Mouse (Mus musculus) limb, embryonic 15.5 days (tissue): ENCODE results near the gene Itga6. TPM values are rescaled to one million over a fixed set of nuclear protein-coding genes. Genes with fewer than 3 reads are reported as not detected.

Experiments
- ATAC-seq: fragments of 200-750 bp; cut with Nextera tagmentation; 2 replicates; pipeline ENCODE4 v1.8.0; 2017; ENCODE audit warnings: low read depth, moderate TSS enrichment; ENCODE audit not compliant: insufficient number of reproducible peaks, low FRiP score, low TSS enrichment
- H3K27ac ChIP-seq: fragments of 300-500 bp; sonication (generic); 2 replicates; pipeline ENCODE4 v1.5.1; 2015; ENCODE audit warnings: moderate library complexity, mild to moderate bottlenecking, inconsistent platforms
- H3K27me3 ChIP-seq: fragments of 300-500 bp; sonication (generic); 2 replicates; pipeline ENCODE4 v1.6.1; 2015; ENCODE audit warnings: inconsistent platforms
- H3K36me3 ChIP-seq: fragments of 300-500 bp; sonication (generic); 2 replicates; pipeline ENCODE4 v1.6.1; 2015; ENCODE audit warnings: inconsistent platforms
- H3K4me1 ChIP-seq: fragments of 300-500 bp; sonication (generic); 2 replicates; pipeline ENCODE4 v1.6.1; 2015; ENCODE audit warnings: inconsistent platforms
- H3K4me2 ChIP-seq: fragments of 300-500 bp; sonication (generic); 2 replicates; pipeline ENCODE4 v1.6.1; 2015; ENCODE audit warnings: mild to moderate bottlenecking, inconsistent platforms
- H3K4me3 ChIP-seq: fragments of 300-500 bp; sonication (generic); 2 replicates; pipeline ENCODE4 v1.5.1; 2015; ENCODE audit warnings: mild to moderate bottlenecking, inconsistent platforms
- H3K9ac ChIP-seq: fragments of 300-500 bp; sonication (generic); 2 replicates; pipeline ENCODE4 v1.6.1; 2015; ENCODE audit warnings: inconsistent platforms
- H3K9me3 ChIP-seq: fragments of 300-500 bp; sonication (generic); 2 replicates; pipeline ENCODE4 v1.6.1; 2016; ENCODE audit warnings: inconsistent platforms
- WGBS: fragments of 180-500 bp; shearing (Covaris S2); methylation state at CpG from one replicate; pipeline ENCODE4 v1.1.7; 2015; 5-methylcytosine and 5-hydroxymethylcytosine counted together
- polyA plus RNA-seq: library from polyadenylated mRNA; unstranded; fragments of >200 nt; fragmentation: Nextera tagmentation; extraction: Ambion mirVana; gene quantifications from 2 replicates; pipeline ENCODE4 v1.2.1, GENCODE M21; 2015

The Itga6 gene
- polyA plus RNA-seq, 1 experiment from 2014 or later, result 47.2 TPM

DNA sequence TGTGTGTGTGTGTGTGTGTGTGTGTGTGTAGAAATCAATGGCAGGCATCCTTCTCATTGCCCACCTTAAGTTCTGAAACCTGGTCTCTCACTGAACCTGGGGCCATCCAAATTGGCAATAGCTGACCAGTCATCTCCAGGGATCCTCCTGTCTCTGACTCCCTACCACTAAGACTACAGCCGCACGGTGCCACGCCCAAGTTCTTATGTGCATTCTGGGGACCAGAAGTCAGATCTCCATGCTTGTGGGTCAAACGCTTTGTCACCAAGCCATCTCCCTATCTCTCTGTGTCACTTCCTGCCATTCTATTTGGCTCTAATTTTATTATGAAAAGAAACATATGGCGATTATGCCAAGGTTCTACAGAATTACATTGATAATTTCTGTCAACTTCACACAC, 28.3 kb downstream of the Itga6 start:
- H3K4me3 ChIP-seq, result no peak overlapping the region
- H3K9me3 ChIP-seq, result no peaks in the 10 kb centered on the region
- ATAC-seq, result no peak
- 0 out of 2 replicates have a peak, but pooled peaks cover 4% of the 10 kb centered on the region for H3K4me1 ChIP-seq
- H3K4me2 ChIP-seq, result no peak overlapping the region
- H3K9ac ChIP-seq, result no peak overlapping the region
- H3K27ac ChIP-seq, result no peak overlapping the region
- no peaks in the 10 kb centered on the region for H3K27me3 ChIP-seq
- 91% methylated on average over 5 of the region's 5 CpGs for WGBS
- no peaks in the 10 kb centered on the region for H3K36me3 ChIP-seq

GRCm38 (mm10) chr2:71774246-71774951, 29.0 kb downstream of the Itga6 start:
- Histone ChIP-seq H3K9me3 (no peaks in the 10 kb centered on the region), H3K27ac (no peak overlapping the region), H3K36me3 (no peaks in the 10 kb centered on the region), H3K27me3 (no peaks in the 10 kb centered on the region), H3K4me2 (no peak overlapping the region), H3K4me1 (0 out of 2 replicates have a peak, but pooled peaks cover 4% of the 10 kb centered on the region), H3K4me3 (no peak overlapping the region), H3K9ac (no peak overlapping the region)
- 65% methylated on average over 10 of the region's 10 CpGs for WGBS
- ATAC-seq, result no peak

- 71% methylated on average over 9 of the region's 9 CpGs for WGBS
- Histone ChIP-seq H3K4me2 (no peak overlapping the region), H3K27ac (no peak overlapping the region), H3K4me3 (no peak overlapping the region), H3K36me3 (no peaks in the 10 kb centered on the region), H3K9ac (no peak overlapping the region), H3K9me3 (no peaks in the 10 kb centered on the region), H3K27me3 (no peaks in the 10 kb centered on the region), H3K4me1 (peaks cover 6% of the 10 kb centered on the region; the same call in 1 of the 2 replicates)
- no peak for ATAC-seq
Measured at GRCm38 (mm10) chr2:71775201-71775611, 29.8 kb downstream of the Itga6 start.

- ATAC-seq, result no peak
Measured at GRCm38 (mm10) chr2:71779266-71779888, 34.0 kb downstream of the Itga6 start.

GRCm38 (mm10) chr2:71780016-71780415, 34.6 kb downstream of the Itga6 start:
- no peaks in the 10 kb centered on the region for H3K27me3 ChIP-seq
- no peaks in the 10 kb centered on the region for H3K36me3 ChIP-seq
- H3K4me1 ChIP-seq, result peaks cover 2% of the 10 kb centered on the region; the same call in 1 of the 2 replicates
- no peaks in the 10 kb centered on the region for H3K9me3 ChIP-seq
- H3K4me2 ChIP-seq, result no peak overlapping the region
- no peak overlapping the region for H3K4me3 ChIP-seq
- ATAC-seq, result no peak
- H3K27ac ChIP-seq, result no peak overlapping the region
- H3K9ac ChIP-seq, result no peak overlapping the region
- 73% methylated on average over 6 of the region's 6 CpGs for WGBS

More at GRCm38 (mm10) chr2:71779266-71779888, 34.0 kb downstream of the Itga6 start:
- 66% methylated on average over 5 of the region's 5 CpGs for WGBS
- no peak overlapping the region for H3K4me2 ChIP-seq
- peaks cover 6% of the 10 kb centered on the region; the same call in 1 of the 2 replicates for H3K4me1 ChIP-seq
- no peaks in the 10 kb centered on the region for H3K9me3 ChIP-seq
- H3K9ac ChIP-seq, result no peak overlapping the region
- no peak overlapping the region for H3K4me3 ChIP-seq
- peak overlapping the region; percentile 17; the same call in 1 of the 2 replicates for H3K27ac ChIP-seq
- no peaks in the 10 kb centered on the region for H3K27me3 ChIP-seq
- no peaks in the 10 kb centered on the region for H3K36me3 ChIP-seq

GRCm38 (mm10) chr2:71785260-71785659, 39.8 kb downstream of the Itga6 start:
- Histone ChIP-seq H3K36me3 (no peaks in the 10 kb centered on the region), H3K4me2 (no peak overlapping the region), H3K27me3 (peaks cover 7% of the 10 kb centered on the region), H3K9me3 (no peaks in the 10 kb centered on the region), H3K4me3 (no peak overlapping the region), H3K27ac (no peak overlapping the region), H3K4me1 (peaks cover 15% of the 10 kb centered on the region), H3K9ac (no peak overlapping the region)
- WGBS, result 64% methylated on average over 3 of the region's 3 CpGs
- no peak for ATAC-seq

DNA sequence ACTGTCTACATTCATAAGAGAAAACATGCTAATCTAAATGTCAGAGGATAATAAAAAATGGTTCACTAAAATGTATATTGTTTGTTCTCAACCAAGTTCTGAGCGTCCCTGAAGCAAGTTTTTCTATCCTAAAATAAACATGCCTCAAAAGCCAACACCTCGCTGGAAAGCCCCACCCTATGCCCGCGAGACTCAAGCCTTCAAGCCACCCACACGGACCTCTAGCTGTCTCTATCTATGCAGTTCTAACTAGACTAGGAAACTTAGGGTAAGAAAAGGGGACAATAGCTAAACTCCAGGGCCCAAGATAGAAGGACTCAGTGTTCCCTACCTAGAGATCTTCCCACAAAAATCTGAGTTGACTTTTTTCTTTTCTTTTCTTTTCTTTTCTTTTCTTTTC, 40.6 kb downstream of the Itga6 start:
- H3K36me3 ChIP-seq, result no peaks in the 10 kb centered on the region
- no peak overlapping the region for H3K9ac ChIP-seq
- H3K4me3 ChIP-seq, result peak overlapping the region; percentile 80; the same call in 1 of the 2 replicates
- H3K27ac ChIP-seq, result no peak overlapping the region
- peak overlapping the region; percentile 95; the same call in 1 of the 2 replicates for H3K4me2 ChIP-seq
- no peak for ATAC-seq
- peaks cover 7% of the 10 kb centered on the region for H3K27me3 ChIP-seq
- 31% methylated on average over 5 of the region's 5 CpGs for WGBS
- H3K4me1 ChIP-seq, result peaks cover 18% of the 10 kb centered on the region
- H3K9me3 ChIP-seq, result no peaks in the 10 kb centered on the region

- under 1% methylated on average over 47 of the region's 61 CpGs for WGBS
- H3K9me3 ChIP-seq, result no peaks in the 10 kb centered on the region
- H3K4me2 ChIP-seq, result peak overlapping the region; percentile 95
- H3K4me1 ChIP-seq, result peaks cover 18% of the 10 kb centered on the region
- H3K36me3 ChIP-seq, result no peaks in the 10 kb centered on the region
- ATAC-seq, result peak; percentile 81
- H3K27ac ChIP-seq, result peak overlapping the region; percentile 82
- H3K4me3 ChIP-seq, result peak overlapping the region; percentile 80
- peaks cover 7% of the 10 kb centered on the region for H3K27me3 ChIP-seq
- peak overlapping the region; percentile 65 for H3K9ac ChIP-seq
Measured at GRCm38 (mm10) chr2:71786591-71787155, 41.3 kb downstream of the Itga6 start.

DNA sequence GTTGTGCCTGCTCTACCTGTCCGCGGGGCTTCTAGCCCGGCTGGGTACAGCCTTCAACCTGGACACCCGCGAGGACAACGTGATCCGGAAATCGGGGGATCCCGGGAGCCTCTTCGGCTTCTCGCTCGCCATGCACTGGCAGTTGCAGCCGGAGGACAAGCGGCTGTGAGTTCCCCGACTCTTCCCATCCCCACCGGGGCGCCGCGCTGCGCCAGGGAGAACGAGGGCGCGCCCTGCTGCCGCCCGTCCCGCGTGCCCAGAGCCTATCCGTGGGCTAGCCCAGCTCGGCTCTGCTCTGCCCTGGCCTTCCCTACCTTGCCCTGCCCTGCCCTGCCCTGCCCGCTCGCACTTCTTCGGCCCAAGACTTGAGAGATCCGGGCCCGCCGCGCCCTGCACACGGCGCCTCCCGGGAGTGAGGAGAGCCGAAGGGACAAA, 41.8 kb downstream of the Itga6 start:
- Histone ChIP-seq H3K4me3 (peak overlapping the region; percentile 80), H3K4me2 (peak overlapping the region; percentile 95), H3K9ac (peak overlapping the region; percentile 65), H3K27ac (peak overlapping the region; percentile 82), H3K36me3 (no peaks in the 10 kb centered on the region), H3K27me3 (peaks cover 7% of the 10 kb centered on the region), H3K4me1 (peaks cover 18% of the 10 kb centered on the region), H3K9me3 (no peaks in the 10 kb centered on the region)
- peak; percentile 56 for ATAC-seq
- WGBS, result under 1% methylated on average over 40 of the region's 40 CpGs

DNA sequence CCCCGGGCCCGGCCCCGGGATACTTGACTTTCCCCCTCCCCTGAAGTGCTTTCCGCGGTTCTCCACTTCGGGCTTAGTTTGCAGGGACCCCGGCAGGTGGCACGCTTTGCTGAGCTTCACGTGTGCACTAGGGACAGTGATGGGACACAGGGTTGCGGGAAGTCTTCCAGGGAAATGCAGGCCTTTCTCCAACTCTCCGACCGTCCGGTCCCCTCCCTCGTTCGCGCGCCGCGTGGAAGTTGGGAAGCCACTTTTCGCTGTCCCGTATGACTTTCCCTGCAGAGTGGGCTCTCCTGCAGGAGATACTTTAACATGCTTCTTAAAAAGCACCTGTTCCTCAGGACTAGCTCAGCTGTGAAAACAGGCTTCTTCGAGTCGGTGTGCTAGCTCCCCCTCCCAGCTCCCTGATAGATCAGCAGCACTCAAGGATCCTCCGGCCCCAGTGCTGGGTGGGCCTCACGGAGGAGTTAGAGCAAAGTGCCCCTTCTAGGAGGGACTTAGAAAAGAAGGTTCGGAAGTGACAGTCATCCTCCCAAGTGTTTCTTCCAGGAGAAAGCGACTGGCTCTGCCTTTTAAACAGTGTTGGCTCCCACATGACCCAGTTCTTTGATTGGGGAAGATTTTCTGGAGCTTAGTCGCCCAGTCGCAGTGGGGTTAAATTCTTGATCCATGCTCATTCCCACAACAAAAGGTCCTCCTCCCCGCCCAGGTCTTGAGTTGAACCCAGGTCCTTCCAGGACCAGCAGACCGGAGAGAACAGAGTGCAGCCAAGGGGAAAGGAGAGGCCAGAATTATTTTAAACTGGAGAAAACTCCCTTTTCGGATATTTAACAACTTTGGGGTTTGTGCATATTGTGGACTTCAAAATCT, 42.4 kb downstream of the Itga6 start:
- peak overlapping the region; percentile 65 for H3K9ac ChIP-seq
- no peaks in the 10 kb centered on the region for H3K9me3 ChIP-seq
- H3K4me2 ChIP-seq, result peak overlapping the region; percentile 95
- H3K4me1 ChIP-seq, result peaks cover 18% of the 10 kb centered on the region
- no peaks in the 10 kb centered on the region for H3K36me3 ChIP-seq
- peaks cover 7% of the 10 kb centered on the region for H3K27me3 ChIP-seq
- no peak for ATAC-seq
- peak overlapping the region; percentile 80 for H3K4me3 ChIP-seq
- H3K27ac ChIP-seq, result peak overlapping the region; percentile 82
- WGBS, result 5% methylated on average over 32 of the region's 32 CpGs

- Histone ChIP-seq H3K27me3 (peaks cover 7% of the 10 kb centered on the region; the same call in 1 of the 2 replicates), H3K9me3 (no peaks in the 10 kb centered on the region), H3K4me2 (no peak overlapping the region), H3K27ac (no peak overlapping the region), H3K36me3 (no peaks in the 10 kb centered on the region), H3K4me1 (peaks cover 18% of the 10 kb centered on the region), H3K9ac (no peak overlapping the region), H3K4me3 (no peak overlapping the region)
- ATAC-seq, result no peak
- 74% methylated on average over 5 of the region's 5 CpGs for WGBS
Measured at GRCm38 (mm10) chr2:71790752-71791151, 45.3 kb downstream of the Itga6 start.
